Mouse (Mus musculus) embryo, embryonic 11 days (tissue): ENCODE results near the gene Fbxl17.

Experiments
- DNase-seq: peaks from one replicate; pipeline ENCODE4 v3.0.0-alpha.2; 2015

Gene Fbxl17

DNA sequence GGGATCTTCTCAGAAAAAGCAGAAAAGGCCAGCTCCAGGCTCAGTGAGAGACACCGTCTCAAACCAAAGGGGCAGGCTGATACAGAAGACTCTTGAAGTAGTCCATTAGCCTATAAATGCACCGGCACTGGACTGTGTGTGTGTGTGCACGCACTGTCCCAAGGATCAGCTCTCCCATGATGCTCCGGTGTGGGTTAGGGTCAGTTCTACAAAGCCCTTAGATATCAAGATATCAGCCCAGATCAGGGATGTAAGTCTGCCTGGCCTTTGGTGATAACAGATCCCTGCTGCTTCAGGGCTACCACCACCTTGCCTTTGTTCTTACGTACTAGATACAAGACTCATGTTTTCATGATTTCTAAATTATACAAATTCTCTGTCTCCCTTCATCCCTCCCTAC is 294.5 kb downstream of the Fbxl17 start:
- no peak for DNase-seq

DNA sequence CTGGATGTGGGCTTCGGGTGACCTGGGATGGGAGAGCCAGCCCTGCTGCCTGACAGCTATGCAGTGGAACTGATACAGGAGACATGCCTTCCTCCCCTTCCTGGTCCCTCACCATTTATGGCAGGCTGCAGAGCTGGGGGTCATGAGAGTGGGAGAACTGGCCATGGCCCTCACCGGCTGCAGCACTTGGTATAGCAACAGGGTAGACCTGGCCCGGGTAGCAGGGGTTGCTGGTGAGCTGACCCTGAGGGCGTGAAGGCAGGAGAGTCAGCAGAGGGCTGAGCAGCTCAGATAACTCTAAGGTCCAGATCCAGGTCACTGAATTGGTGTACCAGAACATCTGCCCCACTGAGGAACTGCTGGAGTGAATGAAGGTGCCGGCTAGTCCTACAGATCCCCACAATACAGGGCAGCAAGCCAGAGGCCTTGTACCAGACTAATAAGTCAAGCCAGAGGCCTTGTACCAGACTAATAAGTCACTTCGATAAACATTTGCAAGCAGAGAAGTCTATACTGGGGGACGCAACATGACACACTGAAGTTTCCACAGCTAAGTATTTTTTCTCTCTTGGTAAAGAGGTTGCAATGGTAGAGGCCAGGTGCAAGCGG is 296.1 kb downstream of the Fbxl17 start:
- DNase-seq: no peak

DNA sequence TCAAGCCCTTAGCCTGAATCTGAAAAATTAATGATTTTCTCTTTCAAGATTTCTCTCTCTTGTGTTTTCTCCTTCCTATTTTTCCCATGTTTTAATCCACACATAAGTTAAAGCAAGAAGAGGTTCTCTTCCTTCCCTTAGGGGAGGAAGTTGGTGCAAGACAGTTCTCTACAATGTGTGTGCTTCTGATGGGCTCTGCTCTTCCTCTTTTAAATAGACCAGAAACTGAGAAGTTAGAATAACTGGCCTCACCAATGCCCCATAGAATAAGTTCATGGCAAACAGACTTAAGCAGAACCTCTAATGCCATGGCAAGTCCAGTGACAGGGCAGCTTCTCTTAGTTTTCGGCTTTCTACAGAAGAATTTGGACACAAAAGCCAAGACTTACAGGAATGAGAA is 301.1 kb downstream of the Fbxl17 start:
- DNase-seq: no peak

DNA sequence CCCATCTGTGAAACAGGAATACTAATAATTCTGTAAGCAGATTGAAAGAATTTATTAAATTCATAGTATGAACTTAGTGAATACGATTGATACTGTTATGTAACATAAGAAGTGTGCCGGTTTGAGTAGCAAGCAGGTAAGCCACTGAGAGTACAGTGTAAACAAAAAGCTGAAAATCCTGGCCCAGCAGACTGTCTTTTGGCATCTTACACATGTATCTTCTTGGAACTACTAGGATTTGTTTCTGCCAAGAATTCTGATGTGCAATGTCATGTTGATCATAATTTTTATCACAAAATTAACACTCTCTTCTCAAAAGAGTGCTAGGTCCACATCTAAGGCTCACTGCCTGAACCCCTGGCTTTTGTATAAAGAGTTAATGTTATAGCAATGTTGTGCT is 304.3 kb downstream of the Fbxl17 start:
- DNase-seq: no peak

DNA sequence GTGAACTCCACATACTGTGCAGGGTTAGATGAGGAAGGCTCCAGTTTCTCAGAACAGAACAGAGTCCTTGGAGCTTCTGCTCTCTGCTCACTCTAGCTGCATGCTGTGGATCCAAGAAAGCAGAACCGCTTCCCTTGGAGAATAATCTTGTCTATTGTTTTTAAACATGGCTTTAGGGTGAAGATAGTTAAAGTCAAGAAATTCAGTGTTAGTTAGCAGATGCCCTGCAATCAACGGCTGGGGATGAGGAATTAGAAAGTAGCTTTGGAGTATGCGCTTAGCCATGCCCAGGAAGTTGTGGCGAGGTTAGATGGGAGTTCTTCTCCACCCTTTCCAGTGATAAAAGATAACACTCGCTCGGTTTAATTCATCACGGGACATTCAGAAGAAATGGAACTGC is 306.6 kb downstream of the Fbxl17 start:
- DNase-seq: no peak

DNA sequence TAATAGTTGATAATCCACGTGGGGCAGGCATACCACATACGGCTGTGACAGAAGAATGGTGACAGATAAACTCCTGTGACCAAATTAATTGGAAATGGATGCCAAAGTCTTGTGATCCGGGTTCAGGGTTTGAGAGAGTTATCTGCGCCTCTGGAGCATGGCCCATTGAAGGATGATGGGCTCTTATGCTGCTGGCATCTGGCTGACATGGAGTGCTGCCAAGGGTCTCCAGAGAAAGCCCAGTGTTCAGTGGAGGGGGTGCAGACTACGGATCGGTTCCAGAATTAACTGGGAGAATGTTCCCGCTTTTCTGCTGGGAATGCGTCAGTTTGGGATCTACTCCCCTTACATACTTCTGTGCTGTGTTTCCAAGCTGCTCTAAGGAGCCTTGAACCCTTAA is 308.5 kb downstream of the Fbxl17 start:
- DNase-seq: no peak

DNA sequence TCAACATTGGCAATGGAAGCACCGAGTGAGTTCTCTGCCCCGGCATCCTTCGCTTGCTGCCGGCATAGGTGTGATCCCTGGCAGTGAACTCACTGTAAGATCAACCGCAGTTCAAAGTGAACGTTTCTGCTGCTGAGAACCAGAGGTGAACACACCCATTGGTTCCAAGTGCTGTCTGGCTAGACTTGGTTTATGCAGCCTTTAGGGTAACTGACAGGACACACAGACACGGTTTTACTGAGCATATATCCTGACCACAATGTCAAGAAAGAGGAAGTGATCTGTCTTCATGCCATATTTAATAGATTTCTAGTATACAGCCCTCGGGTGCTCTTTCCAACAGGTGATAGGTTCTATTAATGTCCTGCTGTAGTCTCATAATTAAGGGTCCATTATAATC is 310.5 kb downstream of the Fbxl17 start:
- DNase-seq: no peak

DNA sequence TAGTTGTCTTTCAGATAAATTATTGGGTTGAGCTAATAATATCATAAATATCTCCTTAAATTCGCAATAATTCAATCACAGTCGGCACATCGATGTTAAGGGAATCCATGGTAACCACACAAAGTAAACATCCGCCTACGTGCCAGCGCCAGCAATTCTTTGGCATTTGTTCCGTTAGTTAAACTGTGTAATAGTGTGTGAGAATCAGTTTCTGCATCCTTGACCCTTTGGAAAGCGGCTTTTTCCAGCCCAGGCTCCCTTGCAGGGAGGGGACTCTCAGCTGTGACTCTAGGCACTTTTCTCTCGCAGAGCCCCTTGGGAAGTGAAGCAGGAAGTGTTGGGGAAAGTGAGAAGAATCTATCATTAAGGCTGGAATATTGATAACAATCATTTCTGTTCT is 314.3 kb downstream of the Fbxl17 start:
- DNase-seq: peak; percentile 57

DNA sequence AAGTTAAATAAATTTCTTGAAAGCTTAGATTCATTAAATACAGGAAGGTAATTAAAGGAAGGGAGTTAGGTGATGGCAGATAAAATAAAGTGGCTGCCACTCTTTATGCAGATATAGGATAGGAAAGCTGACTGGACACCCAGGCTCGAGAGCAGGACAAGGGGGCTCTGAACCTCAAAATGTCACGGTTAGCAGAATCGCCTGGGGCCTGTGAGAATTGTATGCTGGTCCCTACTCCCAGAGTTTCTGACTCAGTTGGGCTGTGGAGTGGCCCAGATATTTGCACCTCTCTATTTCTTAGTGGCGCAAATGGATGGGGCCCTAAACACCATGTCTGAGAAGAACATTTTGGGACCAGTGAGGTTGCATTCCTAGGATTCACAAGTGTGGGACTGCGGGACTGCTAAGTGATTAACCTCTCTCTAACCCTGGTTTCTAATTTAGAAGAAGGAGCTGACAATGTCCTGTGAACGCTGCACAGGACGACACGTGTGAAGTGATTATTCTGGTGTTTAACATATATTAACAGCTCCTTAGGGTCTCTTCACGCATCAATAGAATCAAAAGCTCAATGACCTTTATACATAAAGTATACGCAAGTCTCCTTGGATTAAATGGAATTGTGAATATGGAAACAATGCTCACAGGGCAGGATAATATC is 314.8 kb downstream of the Fbxl17 start:
- no peak for DNase-seq

DNA sequence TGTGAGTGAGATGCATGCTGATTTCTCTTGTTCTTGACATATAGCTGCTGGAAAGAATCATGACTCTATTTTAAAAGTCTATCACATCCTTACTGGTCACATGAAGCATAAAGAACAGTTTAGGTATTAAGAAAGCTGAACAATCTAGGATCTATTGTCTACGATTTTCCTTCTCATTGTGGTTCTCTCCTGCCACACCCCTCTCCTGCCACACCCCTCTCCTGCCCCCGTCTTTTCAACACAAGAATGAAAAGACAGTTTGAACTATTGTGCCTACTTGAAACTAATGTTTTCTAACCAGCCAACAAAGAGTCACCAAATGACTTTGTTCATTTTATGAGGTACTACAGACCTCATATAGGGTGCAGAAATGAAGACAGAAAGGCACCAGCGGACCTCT is 316.4 kb downstream of the Fbxl17 start:
- no peak for DNase-seq

DNA sequence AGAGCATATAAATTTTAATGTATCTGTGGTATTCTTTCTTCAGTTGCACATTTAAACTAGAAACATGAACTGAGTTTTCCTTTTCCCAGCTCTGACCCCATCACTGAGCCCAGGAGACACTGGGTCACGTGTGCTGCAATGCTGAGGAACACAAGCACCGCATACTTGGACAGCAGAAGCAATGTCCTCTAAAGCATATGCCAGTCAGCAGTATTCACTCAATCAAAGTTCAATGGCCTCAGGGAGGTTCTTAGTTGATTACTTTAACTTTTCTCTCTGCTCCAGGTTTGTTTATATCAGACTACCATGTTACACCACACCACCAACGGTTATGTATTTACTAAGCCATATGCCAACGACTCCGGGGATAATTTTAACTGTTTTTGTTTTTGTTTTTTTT is 318.2 kb downstream of the Fbxl17 start:
- no peak for DNase-seq

DNA sequence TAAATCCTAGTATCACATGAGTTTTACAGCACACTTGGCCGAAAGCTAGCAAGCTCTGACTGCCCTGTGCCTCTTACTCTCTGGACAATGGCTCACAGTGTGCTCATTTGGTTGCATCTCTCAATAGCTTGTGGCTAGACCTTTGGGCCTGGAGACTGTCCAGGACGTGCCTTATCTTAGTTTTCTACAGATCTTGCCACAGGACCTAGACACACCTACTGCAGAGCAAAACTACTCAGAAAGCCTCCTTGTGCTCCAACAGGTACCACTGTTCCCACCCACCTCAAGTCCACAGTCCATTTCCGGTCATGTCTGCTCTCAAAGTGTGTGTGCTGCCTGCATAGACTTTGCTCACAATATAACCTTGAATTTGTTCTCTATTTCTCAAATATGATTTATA is 319.8 kb downstream of the Fbxl17 start:
- no peak for DNase-seq

DNA sequence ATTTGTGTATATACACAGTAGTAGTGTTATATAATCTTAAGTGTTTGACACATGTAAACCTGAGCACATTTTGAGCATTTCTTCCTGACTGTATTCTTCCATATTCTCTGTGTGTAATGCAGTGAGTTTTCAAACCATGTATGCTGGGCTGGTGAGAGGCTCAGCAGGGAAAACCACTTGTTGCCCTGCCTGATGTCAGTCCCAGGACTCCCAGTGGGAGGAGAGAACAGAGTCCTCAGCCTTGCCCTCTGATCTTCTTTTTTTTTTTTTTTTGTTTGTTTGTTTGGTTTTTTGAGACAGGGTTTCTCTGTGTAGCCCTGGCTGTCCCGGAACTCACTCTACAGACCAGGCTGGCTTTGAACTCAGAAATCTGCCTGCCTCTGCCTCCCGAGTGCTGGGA is 321.5 kb downstream of the Fbxl17 start:
- DNase-seq: no peak

DNA sequence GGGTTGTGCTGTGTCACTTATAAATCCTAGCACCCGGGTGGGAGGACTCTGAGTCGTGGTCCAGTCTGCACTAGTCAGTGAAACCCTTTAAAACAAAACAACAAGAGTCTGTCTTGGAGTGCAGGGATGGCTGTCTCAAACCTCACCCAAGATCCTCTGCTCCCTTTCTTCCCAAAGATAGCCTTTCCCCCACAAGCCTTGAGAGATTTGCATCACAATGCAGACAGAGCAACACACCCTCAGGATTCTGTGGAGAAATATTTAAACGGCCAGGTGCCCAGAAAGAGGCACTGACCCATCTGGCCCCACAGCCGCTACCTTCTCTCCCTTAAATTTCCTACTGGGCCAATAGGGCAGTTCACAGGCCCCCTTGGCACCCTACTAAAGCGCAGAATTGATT is 323.4 kb downstream of the Fbxl17 start:
- DNase-seq: no peak

DNA sequence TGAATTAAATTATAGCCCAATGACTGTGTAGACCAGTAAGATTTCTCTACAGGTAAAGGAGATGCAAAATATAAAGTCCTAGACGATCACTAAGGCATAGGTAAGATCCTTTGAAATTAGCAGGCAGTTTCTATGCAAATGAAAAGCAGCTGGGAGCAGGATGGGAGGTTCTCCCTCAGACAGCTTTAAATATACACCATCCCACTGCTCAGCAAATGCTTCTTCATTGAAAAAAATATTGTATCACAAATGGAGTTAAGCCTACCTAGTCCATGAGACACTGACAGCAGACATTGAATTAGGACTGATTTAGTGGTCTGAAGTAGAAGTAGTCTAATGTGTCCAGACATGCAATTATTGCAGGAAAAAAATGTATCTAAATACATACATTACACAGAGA is 327.1 kb downstream of the Fbxl17 start:
- no peak for DNase-seq

DNA sequence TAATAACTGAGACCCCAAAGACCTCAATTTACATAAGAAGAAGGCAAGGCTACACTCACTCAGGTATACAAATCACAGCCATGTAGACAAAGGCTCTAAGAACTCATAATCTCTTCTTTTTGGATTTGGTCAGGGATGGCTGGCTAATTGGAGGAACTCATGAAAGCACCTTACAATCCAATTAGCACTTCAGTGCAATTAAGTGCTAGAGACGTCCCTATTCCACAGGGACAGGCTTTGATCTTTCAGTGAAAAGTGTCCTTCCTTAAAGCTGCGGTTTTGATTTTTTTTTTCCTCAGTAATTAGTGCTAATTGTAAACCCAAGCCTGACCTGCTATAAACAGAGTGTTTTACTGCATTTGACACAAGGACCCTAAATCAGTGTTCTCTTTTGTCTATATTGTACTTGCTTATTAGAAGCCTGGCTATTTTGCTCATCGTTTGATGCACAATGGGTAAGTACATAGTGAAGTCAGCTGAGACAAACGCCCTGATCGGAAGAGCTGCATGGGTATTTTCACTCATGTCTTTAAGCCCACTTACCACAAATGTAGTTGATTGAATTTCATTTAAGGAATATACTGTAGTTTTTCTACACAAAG is 327.8 kb downstream of the Fbxl17 start:
- DNase-seq: no peak

DNA sequence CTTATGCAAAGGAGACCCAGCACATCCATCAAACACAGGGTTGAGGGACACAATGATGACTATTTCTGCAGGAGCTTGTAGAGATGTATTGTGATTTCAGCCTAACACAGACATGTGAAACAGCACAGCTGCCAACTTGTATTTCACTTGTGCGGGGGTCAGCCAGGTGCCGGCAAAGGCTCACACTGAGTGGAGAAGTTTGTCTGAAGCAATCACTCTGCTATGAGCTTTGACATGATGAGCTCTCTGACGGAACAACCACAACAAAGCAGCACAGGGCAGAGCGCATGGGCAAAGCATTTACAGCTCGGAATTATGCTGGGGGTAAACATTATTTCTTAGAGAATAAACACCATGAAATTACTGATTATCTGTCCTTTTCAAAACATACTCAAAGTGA is 328.6 kb downstream of the Fbxl17 start:
- DNase-seq: no peak

DNA sequence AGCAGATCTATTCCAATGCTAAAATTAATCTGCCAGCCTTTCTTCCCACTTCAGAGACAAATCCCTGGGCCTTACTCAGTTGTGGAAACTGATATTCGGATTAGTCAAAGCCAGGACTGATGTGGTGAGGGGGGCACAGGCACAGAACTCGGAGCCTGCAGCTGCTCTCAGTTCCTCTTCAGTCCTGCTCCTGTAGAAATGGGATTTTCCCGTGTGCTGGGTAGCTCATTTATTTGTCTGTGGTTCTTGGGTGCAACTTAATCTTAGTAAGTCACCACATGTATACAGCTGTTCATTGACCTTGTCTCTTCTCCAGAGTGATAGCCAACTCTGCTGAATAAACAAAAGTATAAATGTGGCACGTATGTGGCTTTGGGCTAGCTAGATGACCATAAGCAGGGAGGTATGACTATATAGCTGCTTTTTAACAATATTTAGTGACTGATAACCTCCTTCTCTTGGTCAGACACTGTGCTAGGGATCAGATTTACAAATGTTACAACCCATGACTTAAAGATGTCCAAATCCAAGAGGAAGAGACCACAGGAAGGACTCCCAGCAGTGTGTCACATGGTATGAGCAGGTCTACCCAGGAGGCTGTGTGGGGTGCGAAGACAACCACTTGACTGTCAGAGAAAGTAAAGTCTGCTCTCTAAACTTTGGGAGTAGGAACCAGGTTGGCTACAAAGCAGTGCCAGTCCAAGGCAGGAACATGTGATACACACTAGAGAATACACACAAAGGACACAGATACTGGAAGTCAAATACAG is 331.6 kb downstream of the Fbxl17 start:
- DNase-seq: no peak

DNA sequence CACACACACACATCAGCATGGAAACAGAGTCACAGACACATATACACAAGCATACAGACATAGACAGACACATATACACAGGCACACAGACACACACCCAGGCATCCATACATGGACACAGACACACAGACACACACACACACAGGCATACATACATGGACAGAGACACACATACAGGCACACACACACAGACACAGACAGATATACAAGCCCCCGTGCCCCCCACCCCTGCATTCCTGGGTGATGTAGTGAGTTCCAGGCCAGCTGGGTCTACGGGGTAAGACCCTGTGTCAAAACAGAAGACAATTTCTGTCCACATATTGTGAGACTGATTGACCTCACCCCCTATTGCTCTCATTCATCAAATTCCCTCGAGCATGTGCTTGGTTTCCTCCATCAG is 332.6 kb downstream of the Fbxl17 start:
- DNase-seq: no peak

DNA sequence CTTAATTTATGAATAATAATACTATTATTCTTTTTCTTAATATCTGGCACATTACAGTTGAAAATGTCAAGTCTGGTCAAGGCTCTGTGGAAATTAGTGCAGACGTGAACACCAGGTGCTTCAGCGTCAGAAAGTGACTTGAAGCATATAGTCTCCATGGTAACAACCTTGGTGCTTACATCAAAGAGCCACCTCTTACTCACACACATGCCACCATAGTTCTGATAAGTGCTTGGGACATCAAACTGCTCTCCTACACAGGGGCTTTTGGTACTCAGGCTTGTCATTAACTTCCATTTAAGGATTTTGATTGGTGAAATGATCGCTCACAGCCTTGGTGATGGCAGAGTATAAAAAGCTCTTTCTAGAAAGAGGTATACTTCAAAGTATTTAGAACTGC is 333.1 kb downstream of the Fbxl17 start:
- no peak for DNase-seq

DNA sequence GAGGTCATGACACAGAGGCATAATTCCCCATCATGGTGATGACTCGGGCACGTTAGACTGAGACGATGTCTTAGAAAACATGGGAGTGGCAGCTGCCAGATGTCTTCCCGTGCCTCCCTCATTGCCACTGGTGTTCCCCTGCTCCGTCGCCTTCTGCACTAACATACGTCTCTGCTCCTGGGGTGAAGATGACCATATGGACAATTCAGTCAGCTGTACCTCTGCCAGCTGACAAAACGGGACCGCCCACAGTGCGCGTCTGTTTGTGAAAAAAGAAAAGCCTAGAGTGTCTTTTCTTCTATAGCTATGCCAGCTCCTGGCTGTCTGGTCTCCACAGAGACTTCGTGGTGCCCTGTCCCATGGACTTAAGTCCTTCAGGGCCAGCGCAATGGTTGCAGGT is 334.0 kb downstream of the Fbxl17 start:
- no peak for DNase-seq

DNA sequence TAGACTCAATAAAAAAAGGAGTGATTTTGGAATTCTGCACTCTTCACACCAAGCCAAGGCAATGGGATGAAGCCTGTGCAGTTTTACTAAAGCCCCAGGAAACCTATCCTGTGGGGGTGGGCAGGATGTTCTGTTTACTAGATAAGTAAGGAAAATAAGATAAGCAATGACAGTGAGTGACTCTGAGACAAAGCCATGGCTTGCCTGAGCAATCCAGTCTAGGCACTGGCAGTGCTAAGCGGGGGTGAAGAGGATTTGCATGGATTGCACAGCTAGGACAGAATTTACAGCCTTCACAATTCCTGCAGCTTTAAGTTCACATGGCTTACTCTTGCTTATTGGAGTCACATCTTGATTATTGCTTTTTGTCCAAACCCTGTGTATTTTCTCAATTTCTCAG is 335.5 kb downstream of the Fbxl17 start:
- no peak for DNase-seq

DNA sequence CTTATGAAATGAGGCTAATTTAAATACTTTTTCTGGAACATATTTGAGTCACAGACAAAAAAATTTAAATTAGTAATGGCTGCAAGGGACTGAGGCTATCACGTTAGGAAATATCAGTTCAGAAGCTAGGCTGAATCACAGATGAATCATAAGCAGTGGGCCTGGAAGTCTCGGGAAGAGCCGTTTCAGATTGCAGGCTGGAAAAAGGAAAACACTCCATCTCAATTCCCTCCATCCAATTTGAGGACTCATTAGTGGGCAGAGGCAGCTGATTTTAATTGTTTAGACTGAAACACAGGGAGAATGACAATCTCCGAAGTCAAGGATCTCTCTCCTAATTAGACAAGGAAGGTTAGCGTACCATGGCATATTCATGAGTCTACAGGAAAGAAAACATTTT is 337.9 kb downstream of the Fbxl17 start:
- no peak for DNase-seq

DNA sequence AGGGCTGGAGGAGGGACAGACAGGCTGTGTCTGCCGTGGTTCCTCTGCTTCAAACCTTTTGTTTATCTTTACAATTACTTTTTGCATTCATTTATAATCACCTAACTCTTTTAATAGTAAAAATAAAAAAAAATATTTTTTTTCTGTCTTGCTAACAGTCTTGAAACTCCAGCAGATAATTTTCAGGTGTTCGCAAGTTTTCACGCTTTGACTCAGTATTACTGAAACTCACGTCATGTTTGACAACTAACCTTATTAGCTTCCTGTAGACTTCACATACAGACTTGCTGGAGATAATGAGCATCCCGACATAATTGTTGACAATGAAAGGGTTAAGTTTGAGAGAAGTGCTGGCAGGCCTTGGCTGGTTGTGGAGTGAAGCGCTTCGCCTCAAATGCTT is 340.6 kb downstream of the Fbxl17 start:
- no peak for DNase-seq
